Mouse (Mus musculus): ENCODE measurements at regions not wholly inside any gene's neighbourhood (a gene's known extent, or its start where the extent isn't known, plus 50 kb on each side); places are given as distances from the start of the nearest gene placed in this dataset.

- DNase-seq (ENCODE audit: low read depth), result no peak
Observed at GRCm38 (mm10) chr3:128723100-128723499, 476.6 kb upstream of the Pitx2 start.

- no peak for DNase-seq (ENCODE audit: low read depth)
Observed at GRCm38 (mm10) chr3:128720276-128720675, 479.4 kb upstream of the Pitx2 start.

GRCm38 (mm10) chr3:128719226-128719625 lies 480.5 kb upstream of the Pitx2 start:
- DNase-seq (ENCODE audit: low read depth), result no peak

GRCm38 (mm10) chr3:128707270-128707669 lies 492.4 kb upstream of the Pitx2 start:
- DNase-seq (ENCODE audit: low read depth), result no peak

- no peak for DNase-seq (ENCODE audit: low read depth)
Observed at GRCm38 (mm10) chr3:128668468-128669127, 531.1 kb upstream of the Pitx2 start.

GRCm38 (mm10) chr3:128665184-128665583 lies 534.5 kb upstream of the Pitx2 start:
- no peak for DNase-seq (ENCODE audit: low read depth)

- DNase-seq (ENCODE audit: low read depth), result no peak
Observed at GRCm38 (mm10) chr3:128636960-128637755, 562.5 kb upstream of the Pitx2 start.

- DNase-seq (ENCODE audit: low read depth), result no peak
Observed at GRCm38 (mm10) chr3:128627696-128628095, 572.0 kb upstream of the Pitx2 start.

GRCm38 (mm10) chr3:128616675-128617074 lies 583.0 kb upstream of the Pitx2 start:
- no peak for DNase-seq (ENCODE audit: low read depth)

GRCm38 (mm10) chr3:128613657-128614056 lies 586.0 kb upstream of the Pitx2 start:
- no peak for DNase-seq (ENCODE audit: low read depth)

- no peak for DNase-seq (ENCODE audit: low read depth)
Observed at GRCm38 (mm10) chr3:128610731-128611130, 588.9 kb upstream of the Pitx2 start.

- DNase-seq (ENCODE audit: low read depth), result no peak
Observed at GRCm38 (mm10) chr3:128608694-128609093, 591.0 kb upstream of the Pitx2 start.

GRCm38 (mm10) chr3:128575339-128576129 lies 624.1 kb upstream of the Pitx2 start:
- DNase-seq (ENCODE audit: low read depth), result no peak

- no peak for DNase-seq (ENCODE audit: low read depth)
Observed at GRCm38 (mm10) chr3:128570551-128570950, 629.1 kb upstream of the Pitx2 start.

GRCm38 (mm10) chr3:128565386-128565785 lies 634.3 kb upstream of the Pitx2 start:
- DNase-seq (ENCODE audit: low read depth), result no peak

GRCm38 (mm10) chr3:128546416-128547327 lies 650.5 kb upstream of the Fam241a start:
- no peak for DNase-seq (ENCODE audit: low read depth)

GRCm38 (mm10) chr3:128525427-128525826 lies 629.3 kb upstream of the Fam241a start:
- DNase-seq (ENCODE audit: low read depth), result no peak

GRCm38 (mm10) chr3:128520671-128521103 lies 624.6 kb upstream of the Fam241a start:
- DNase-seq (ENCODE audit: low read depth), result no peak

- no peak for DNase-seq (ENCODE audit: low read depth)
Observed at GRCm38 (mm10) chr3:128519913-128520316, 623.8 kb upstream of the Fam241a start.

- no peak for DNase-seq (ENCODE audit: low read depth)
Observed at GRCm38 (mm10) chr3:128518806-128519205, 622.7 kb upstream of the Fam241a start.

GRCm38 (mm10) chr3:128471111-128471510 lies 575.0 kb upstream of the Fam241a start:
- no peak for DNase-seq (ENCODE audit: low read depth)

GRCm38 (mm10) chr3:128429706-128430105 lies 533.6 kb upstream of the Fam241a start:
- DNase-seq (ENCODE audit: low read depth), result no peak
